Mouse (Mus musculus): Measurements from ENCODE around the gene Gpr156. TPM values are rescaled to one million over a fixed set of nuclear protein-coding genes. Genes with fewer than 3 reads are reported as not detected.

The Gpr156 gene
- total RNA-seq, 1 experiment from 2014 or later, result not detected

GRCm38 (mm10) chr16:37906456-37906855, 9.8 kb upstream of the Gpr156 start:
- ATAC-seq (replicated peaks; ENCODE audit: insufficient number of reproducible peaks, low FRiP score, low TSS enrichment, poor library complexity, severe bottlenecking), result no peak

GRCm38 (mm10) chr16:37911086-37911485, 5.2 kb upstream of the Gpr156 start:
- ATAC-seq (replicated peaks; ENCODE audit: insufficient number of reproducible peaks, low FRiP score, low TSS enrichment, poor library complexity, severe bottlenecking), result no peak

- ATAC-seq (replicated peaks; ENCODE audit: insufficient number of reproducible peaks, low FRiP score, low TSS enrichment, poor library complexity, severe bottlenecking), result no peak
These were observed 514 bp downstream of the Gpr156 start for GRCm38 (mm10) chr16:37916818-37917201.

GRCm38 (mm10) chr16:37919000-37919399, 2.7 kb downstream of the Gpr156 start:
- ATAC-seq (replicated peaks; ENCODE audit: insufficient number of reproducible peaks, low FRiP score, low TSS enrichment, poor library complexity, severe bottlenecking), result no peak

- ATAC-seq (replicated peaks; ENCODE audit: insufficient number of reproducible peaks, low FRiP score, low TSS enrichment, poor library complexity, severe bottlenecking), result no peak
These were observed 4.6 kb downstream of the Gpr156 start for GRCm38 (mm10) chr16:37920842-37921409.

- ATAC-seq (replicated peaks; ENCODE audit: insufficient number of reproducible peaks, low FRiP score, low TSS enrichment, poor library complexity, severe bottlenecking), result no peak
These were observed 9.8 kb downstream of the Gpr156 start for GRCm38 (mm10) chr16:37926087-37926486.

- ATAC-seq (replicated peaks; ENCODE audit: insufficient number of reproducible peaks, low FRiP score, low TSS enrichment, poor library complexity, severe bottlenecking), result no peak
These were observed 10.8 kb downstream of the Gpr156 start for GRCm38 (mm10) chr16:37927117-37927516.

GRCm38 (mm10) chr16:37929006-37929405, 12.7 kb downstream of the Gpr156 start:
- ATAC-seq (replicated peaks; ENCODE audit: insufficient number of reproducible peaks, low FRiP score, low TSS enrichment, poor library complexity, severe bottlenecking), result no peak

- ATAC-seq (replicated peaks; ENCODE audit: insufficient number of reproducible peaks, low FRiP score, low TSS enrichment, poor library complexity, severe bottlenecking), result no peak
These were observed 13.3 kb downstream of the Gpr156 start for GRCm38 (mm10) chr16:37929626-37930025.

GRCm38 (mm10) chr16:37934932-37935331, 18.6 kb downstream of the Gpr156 start:
- no peak for ATAC-seq (replicated peaks; ENCODE audit: insufficient number of reproducible peaks, low FRiP score, low TSS enrichment, poor library complexity, severe bottlenecking)

- ATAC-seq (replicated peaks; ENCODE audit: insufficient number of reproducible peaks, low FRiP score, low TSS enrichment, poor library complexity, severe bottlenecking), result no peak
These were observed 21.0 kb downstream of the Gpr156 start for GRCm38 (mm10) chr16:37937276-37937675.

GRCm38 (mm10) chr16:37938125-37939081, 22.1 kb downstream of the Gpr156 start:
- ATAC-seq (replicated peaks; ENCODE audit: insufficient number of reproducible peaks, low FRiP score, low TSS enrichment, poor library complexity, severe bottlenecking), result no peak

GRCm38 (mm10) chr16:37939082-37939863, 23.0 kb downstream of the Gpr156 start:
- no peak for ATAC-seq (replicated peaks; ENCODE audit: insufficient number of reproducible peaks, low FRiP score, low TSS enrichment, poor library complexity, severe bottlenecking)

- no peak for ATAC-seq (replicated peaks; ENCODE audit: insufficient number of reproducible peaks, low FRiP score, low TSS enrichment, poor library complexity, severe bottlenecking)
These were observed 24.0 kb downstream of the Gpr156 start for GRCm38 (mm10) chr16:37940291-37940690.

GRCm38 (mm10) chr16:37943701-37944100, 27.4 kb downstream of the Gpr156 start:
- no peak for ATAC-seq (replicated peaks; ENCODE audit: insufficient number of reproducible peaks, low FRiP score, low TSS enrichment, poor library complexity, severe bottlenecking)

GRCm38 (mm10) chr16:37945031-37945796, 28.9 kb downstream of the Gpr156 start:
- ATAC-seq (replicated peaks; ENCODE audit: insufficient number of reproducible peaks, low FRiP score, low TSS enrichment, poor library complexity, severe bottlenecking), result no peak

GRCm38 (mm10) chr16:37947160-37947559, 30.9 kb downstream of the Gpr156 start:
- ATAC-seq (replicated peaks; ENCODE audit: insufficient number of reproducible peaks, low FRiP score, low TSS enrichment, poor library complexity, severe bottlenecking), result no peak

- no peak for ATAC-seq (replicated peaks; ENCODE audit: insufficient number of reproducible peaks, low FRiP score, low TSS enrichment, poor library complexity, severe bottlenecking)
These were observed 32.1 kb downstream of the Gpr156 start for GRCm38 (mm10) chr16:37948365-37948764.

- no peak for ATAC-seq (replicated peaks; ENCODE audit: insufficient number of reproducible peaks, low FRiP score, low TSS enrichment, poor library complexity, severe bottlenecking)
These were observed 34.9 kb downstream of the Gpr156 start for GRCm38 (mm10) chr16:37951171-37951570.
